Mouse (Mus musculus) left cerebral cortex, adult 2 months (tissue): ENCODE data around the gene Krt33a. TPM values are rescaled to one million over a fixed set of nuclear protein-coding genes. Genes with fewer than 3 reads are reported as not detected.
A peak's percentile ranks its signal among the peaks of the same experiment; 100 is the strongest.

Experiments
- DNase-seq, 2 experiments: peaks; one replicate each; pipeline ENCODE4 v3.0.0; 2021 to 2022; ENCODE audit warnings: low spot score in 2 of 2, mixed read lengths in 1 of 2; ENCODE audit errors: extremely low spot score in 1 of 2
- H3K27ac ChIP-seq: fragments of 200-600 bp; 2 replicates; pipeline ENCODE4 v1.8.1; 2022
- H3K4me3 ChIP-seq: fragments of 200-600 bp; 2 replicates; pipeline ENCODE4 v1.8.1; 2022
- CTCF ChIP-seq: fragments of 200-600 bp; IDR thresholded peaks from 2 replicates; pipeline ENCODE4 v1.8.1; 2022; ENCODE audit warnings: antibody characterized with exemption, mild to moderate bottlenecking, moderate library complexity
- intact Hi-C: fragments of 180-260 bp; cut with DNase I; formaldehyde crosslinking; loops from one replicate; pipeline ENCODE4 v1.15.1; 2025
- total RNA-seq, 2 experiments: library from RNA; stranded (reverse); gene quantifications; 2 replicates each; pipeline ENCODE4 v1.2.3; 2021

The Krt33a gene
- total RNA-seq, 2 experiments from 2014 or later = not detected

- DNase-seq = peak in 1 of 2 experiments; percentile 36
- intact Hi-C loops = loop anchor here (5.0 to 10.0 kb wide), 3 partner anchors 274 to 626 kb away; no protein-coding TSS in a partner anchor
- Histone ChIP-seq H3K4me3 (no peak overlapping the region), H3K27ac (no peak overlapping the region)
- no peak for TF ChIP-seq CTCF
These were observed 7.7 kb downstream of the Krt33a start for GRCm38 (mm10) chr11:100008336-100008735.

- intact Hi-C loops = loop anchor here (5.0 to 10.0 kb wide), 3 partner anchors 276 to 624 kb away; no protein-coding TSS in a partner anchor
- peak; percentile 43 for TF ChIP-seq CTCF
- H3K27ac ChIP-seq = no peak overlapping the region
- H3K4me3 ChIP-seq = no peak overlapping the region
- no peak for DNase-seq
These were observed 9.4 kb downstream of the Krt33a start for GRCm38 (mm10) chr11:100006624-100007023.

- no peak for DNase-seq
- intact Hi-C loops = loop anchor here (1.0 to 10.0 kb wide), 5 partner anchors 163 to 624 kb away; no protein-coding TSS in a partner anchor
- H3K27ac ChIP-seq = no peak overlapping the region
- H3K4me3 ChIP-seq = no peak overlapping the region
- no peak for TF ChIP-seq CTCF
These were observed 10.1 kb downstream of the Krt33a start for GRCm38 (mm10) chr11:100005905-100006304.

DNA sequence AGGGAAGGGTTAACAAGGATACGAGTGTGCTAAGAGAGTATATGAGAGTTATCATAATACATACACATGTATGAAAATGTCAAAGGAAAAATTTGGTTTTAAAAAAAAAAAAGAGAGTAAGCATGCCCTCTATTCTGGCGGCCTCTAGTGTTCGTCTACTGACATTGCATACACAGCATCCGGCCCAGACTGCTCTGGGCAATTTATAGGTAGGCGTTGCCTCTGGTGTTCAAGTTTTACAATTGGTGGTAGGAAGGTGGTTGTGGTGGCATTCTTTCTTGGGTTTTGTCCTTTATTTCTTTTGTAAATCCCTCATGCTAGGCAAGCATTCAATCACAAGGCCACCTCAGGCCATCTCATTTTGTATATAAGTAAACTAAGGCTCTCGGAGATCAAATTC lies 11.2 kb downstream of the Krt33a start:
- intact Hi-C loops = loop anchor here (1.0 to 10.0 kb wide), 5 partner anchors 164 to 623 kb away; no protein-coding TSS in a partner anchor
- peak; percentile 97 for TF ChIP-seq CTCF
- Histone ChIP-seq H3K27ac (no peak overlapping the region), H3K4me3 (no peak overlapping the region)
- peak; percentile 52 to 60 for DNase-seq

GRCm38 (mm10) chr11:99999091-99999490 lies 16.9 kb downstream of the Krt33a start:
- TF ChIP-seq CTCF = no peak
- intact Hi-C loops = no loop called here
- no peak for DNase-seq
- H3K27ac ChIP-seq = no peak overlapping the region
- no peak overlapping the region for H3K4me3 ChIP-seq

- no peak for DNase-seq
- TF ChIP-seq CTCF = no peak
- H3K27ac ChIP-seq = no peak overlapping the region
- no peak overlapping the region for H3K4me3 ChIP-seq
- intact Hi-C loops = no loop called here
These were observed 21.7 kb downstream of the Krt33a start for GRCm38 (mm10) chr11:99994384-99994661.

DNA sequence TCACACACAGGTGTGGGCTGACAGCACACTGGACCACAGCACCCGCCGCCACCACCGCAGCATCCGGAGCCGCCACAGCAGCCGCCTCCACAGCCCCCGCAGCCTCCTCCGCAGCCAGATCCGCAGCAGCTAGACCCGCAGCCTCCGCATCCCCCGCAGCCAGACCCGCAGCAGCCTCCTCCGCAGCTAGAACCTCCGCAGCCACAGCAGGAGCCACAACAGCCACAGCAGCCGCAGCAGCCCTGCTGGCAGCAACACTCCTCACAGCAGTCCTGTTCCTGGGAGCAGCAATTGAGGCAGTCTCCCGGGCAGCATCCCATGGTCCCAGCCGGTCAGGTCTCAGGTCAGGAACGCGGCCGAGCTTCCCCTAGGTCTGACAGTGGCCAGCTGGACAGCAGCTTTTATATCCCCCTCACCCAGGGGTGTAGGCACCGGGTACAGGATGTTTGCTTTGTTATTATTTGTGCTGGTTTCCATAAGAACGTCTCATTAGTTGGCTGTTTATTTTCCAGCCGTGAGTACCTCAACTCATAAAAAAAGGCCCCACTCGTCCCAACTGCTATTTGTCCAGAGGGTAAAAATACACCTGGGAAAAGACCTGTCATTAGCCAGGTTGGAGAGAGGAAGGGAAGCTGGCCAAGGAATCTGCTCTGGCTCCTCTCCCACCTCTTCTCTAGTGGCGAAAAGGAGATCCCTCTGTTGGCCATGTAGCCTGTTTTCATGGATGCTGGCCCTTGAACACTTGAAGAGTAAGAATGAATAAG lies 22.2 kb downstream of the Krt33a start, which contains the start of gene Krtap17-1:
TSS of gene Krtap17-1 (minus strand) at position 375 of the 764 bp plus-strand sequence.
- Histone ChIP-seq H3K27ac (no peak within 1 kb of the TSS), H3K4me3 (no peak within 1 kb of the TSS)
- no peak for DNase-seq
- intact Hi-C loops = no loop called here
- TF ChIP-seq CTCF = no peak

DNA sequence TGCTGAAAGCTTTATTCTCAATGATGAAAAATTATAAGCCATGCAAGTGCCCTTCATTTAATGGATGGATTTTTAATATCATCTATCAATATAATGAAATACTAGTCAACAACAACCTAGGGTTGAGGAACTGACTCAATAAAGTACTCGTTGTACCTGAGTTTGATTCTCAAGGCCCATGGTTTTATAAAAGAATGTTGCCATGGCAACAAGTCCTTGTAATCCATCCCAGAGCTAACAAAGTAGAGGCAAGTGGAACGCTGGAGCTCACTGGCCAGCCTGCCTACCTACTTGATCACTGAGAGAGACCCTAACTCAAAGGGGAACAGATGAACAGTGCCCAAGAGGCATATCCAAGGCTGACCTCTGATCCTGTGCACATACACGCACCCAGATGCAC lies 25.4 kb downstream of the Krt33a start:
- TF ChIP-seq CTCF = no peak
- H3K27ac ChIP-seq = no peak overlapping the region
- H3K4me3 ChIP-seq = no peak overlapping the region
- intact Hi-C loops = no loop called here
- no peak for DNase-seq

GRCm38 (mm10) chr11:99989881-99990405 lies 26.1 kb downstream of the Krt33a start:
- intact Hi-C loops = no loop called here
- no peak for DNase-seq
- Histone ChIP-seq H3K27ac (no peak overlapping the region), H3K4me3 (no peak overlapping the region)
- no peak for TF ChIP-seq CTCF

GRCm38 (mm10) chr11:99988530-99988929 lies 27.5 kb downstream of the Krt33a start:
- H3K27ac ChIP-seq = no peak overlapping the region
- no peak overlapping the region for H3K4me3 ChIP-seq
- TF ChIP-seq CTCF = no peak
- DNase-seq = no peak
- intact Hi-C loops = no loop called here

DNA sequence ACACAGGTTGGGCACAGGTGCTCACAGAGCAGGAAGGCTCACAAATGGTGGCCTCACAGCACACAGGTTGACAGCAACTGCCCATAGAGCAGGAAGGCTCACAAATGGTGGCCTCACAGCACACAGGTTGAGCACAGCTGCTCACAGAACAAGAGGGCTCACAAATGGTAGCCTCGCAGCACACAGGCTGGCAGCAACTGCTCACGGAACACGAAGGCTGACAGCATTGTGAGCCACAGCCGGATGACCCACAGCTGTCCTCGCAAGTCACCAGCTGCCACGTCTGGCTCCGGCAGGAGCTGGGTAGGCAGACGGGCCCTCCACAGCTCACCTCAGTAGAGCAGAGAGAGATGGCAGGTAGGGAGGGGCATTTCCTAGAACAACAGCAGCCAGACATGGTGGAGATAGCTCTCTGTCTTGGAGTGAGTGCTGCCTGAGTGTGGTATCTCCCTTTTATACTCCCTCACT lies 29.8 kb downstream of the Krt33a start, which contains the start of gene Krtap16-1:
TSS of gene Krtap16-1 (minus strand) at position 418 of the 468 bp plus-strand sequence.
- intact Hi-C loops = no loop called here
- TF ChIP-seq CTCF = no peak
- Histone ChIP-seq H3K27ac (no peak within 1 kb of the TSS), H3K4me3 (no peak within 1 kb of the TSS)
- no peak for DNase-seq

- DNase-seq = peak; percentile 24 to 31
- TF ChIP-seq CTCF = no peak
- intact Hi-C loops = no loop called here
- Histone ChIP-seq H3K4me3 (no peak overlapping the region), H3K27ac (no peak overlapping the region)
These were observed 30.5 kb downstream of the Krt33a start for GRCm38 (mm10) chr11:99985291-99986092.
